Mouse (Mus musculus) frontal cortex, postnatal 25 days (tissue): ENCODE data around the gene Keap1.

Experiments
- DNase-seq, 2 experiments: peaks; one replicate each; pipeline ENCODE4 v3.0.0; 2022; ENCODE audit warnings: low spot score in 2 of 2

The Keap1 gene

DNA sequence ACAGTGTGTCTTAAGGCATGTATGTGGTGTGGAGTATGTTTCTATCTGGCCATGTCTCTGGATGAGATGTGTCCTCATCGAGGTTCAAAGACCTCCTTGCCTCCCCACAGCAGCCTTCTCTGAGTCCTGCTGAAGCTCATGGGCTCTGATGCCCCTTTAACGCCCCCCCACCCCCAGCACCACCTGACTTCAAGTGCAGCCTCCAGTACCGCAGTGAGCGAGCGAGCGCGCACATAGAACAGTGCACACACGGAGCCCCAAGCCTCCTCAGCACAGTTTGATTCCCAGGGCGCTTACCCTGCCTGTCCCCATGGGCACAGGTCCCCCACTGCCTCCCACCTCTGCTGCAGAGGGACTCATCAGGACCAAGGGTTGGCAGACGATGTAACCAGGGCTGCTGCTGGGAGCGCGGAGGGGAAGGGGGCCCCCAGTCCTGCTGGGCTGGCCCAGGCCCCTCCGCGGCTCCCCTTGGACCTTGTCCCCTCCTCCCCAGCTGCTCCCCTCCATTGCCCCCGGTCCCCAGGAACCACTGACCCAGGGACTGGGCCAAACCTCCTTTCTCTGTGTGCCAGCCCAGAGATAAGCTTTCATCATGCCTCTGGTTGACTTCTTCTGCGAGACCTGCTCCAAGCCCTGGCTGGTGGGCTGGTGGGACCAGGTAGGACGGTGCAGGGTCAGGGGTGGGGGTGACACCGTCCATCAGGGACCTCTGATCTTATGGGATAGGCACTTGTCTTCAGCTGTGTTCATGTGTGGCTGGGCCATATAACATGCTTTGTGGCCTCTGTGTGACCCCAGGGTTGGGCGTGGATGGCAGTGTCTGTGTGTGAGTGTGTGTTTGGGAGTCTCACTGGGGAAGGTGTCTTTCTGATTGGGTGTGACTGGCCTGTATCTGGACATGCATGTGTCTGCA lies 42.4 kb downstream of the Keap1 start:
- DNase-seq = peak in 1 of 2 experiments; percentile 47

DNA sequence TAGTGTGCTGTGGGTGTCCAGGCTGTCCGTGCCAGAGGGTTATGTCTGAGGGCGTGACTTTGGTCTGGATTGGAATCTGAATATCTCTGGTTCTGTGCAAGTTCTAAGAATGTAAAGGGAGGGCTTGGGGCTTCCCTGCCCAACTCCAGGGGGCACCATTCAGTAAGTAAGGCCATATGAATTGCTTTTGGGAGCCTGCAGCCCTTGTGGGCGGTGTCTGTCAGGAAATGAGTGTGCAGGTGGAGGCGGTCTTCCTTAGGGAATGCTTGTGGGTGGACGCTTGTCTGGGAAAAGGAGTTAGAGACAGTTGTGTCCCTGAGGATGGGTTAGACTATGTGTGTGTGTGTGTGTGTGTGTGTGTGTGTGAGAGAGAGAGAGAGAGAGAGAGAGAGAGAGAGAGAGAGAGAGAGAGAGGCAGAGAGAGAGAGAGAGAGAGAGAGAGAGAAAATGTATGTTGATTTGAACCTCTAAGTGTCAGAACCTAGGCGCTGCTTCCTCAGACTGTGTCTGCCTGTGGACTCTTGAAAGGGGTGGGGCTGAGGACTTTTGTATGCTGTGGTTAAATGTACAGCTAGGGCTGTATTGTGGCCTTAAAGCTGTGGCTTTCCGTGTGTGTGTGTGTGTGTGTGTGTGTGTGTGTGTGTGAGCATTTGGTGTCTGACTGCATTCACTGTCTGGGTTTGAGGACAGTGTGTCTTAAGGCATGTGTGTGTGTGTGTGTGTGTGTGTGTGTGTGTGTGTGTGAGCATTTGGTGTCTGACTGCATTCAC lies 43.2 kb downstream of the Keap1 start:
- DNase-seq = peak in 1 of 2 experiments; percentile 45

DNA sequence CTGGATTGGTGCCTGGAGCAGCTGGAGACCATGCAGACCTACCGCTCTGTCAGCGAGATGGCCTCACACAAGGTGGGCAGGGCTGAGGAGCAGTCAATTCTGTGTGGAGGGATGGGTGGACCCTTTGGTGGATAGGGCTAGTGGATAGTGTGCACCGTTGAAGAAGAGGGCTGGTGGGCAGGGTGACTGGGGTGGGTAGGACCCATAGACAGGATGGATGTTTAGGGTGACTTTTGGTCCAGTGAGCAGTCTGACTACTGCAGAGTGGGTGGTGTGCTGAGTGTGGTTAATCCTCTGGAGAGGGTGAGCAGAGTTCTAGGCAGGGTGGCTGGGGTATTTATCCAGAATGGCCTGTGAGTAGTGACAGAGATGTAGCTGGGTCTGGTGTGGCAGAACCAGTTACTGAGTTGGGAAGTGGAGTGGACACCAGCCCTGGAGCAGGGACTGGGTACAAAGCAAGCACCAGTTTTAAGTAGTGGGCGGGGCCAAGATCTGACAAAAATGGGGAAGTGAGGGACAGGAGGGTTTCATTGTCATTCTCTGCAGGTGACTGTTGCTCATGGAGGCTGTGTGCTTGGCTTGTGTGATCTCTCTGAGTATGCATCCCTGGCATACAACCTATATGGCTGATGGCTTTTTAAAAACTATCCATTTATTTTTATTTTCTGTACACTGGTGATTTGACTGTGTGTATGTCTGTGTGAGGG lies 44.2 kb downstream of the Keap1 start:
- DNase-seq = no peak

DNA sequence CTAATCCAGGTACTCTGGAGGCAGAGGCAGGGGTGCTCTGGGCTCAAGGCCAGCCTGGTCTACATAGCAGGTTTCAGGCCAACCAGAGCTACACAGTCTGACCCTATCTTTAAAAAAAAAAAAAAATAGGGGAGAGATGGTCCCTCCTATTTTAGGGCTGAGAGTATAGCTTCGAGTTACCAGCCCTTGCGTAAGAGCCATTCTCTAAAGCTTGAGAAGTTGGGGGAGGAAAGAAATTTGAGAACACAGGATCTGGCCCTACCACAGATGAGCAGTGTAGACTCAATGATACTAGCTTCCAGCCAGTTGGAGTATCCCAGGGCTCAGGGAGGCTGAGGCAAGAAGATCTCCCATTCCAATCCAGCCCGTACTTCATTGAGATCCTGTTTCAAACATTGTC lies 45.4 kb downstream of the Keap1 start:
- no peak for DNase-seq

DNA sequence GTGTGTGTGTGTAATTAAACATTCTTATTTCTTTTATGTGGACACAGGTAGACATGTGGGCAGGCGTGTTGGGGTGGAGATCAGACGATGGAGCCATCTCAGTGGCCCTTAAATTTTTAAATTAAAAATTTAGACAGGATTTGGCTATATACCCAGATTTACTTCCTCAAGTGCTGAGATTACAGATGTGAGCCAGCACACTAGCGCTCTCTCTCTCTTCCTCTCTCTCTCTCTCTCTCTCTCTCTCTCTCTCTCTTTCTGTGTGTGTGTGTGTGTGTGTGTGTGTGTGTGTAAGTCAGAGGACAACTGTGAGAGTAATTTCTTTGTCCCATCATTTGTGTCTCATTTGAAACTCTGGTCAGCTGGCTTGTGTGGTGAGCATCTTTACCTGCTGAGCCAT lies 48.5 kb downstream of the Keap1 start:
- no peak for DNase-seq

- DNase-seq = no peak
Measured at GRCm38 (mm10) chr9:21189905-21190304, 49.3 kb downstream of the Keap1 start.

- no peak for DNase-seq
Measured at GRCm38 (mm10) chr9:21185436-21185835, 53.7 kb downstream of the Keap1 start.

- DNase-seq = no peak
Measured at GRCm38 (mm10) chr9:21184733-21185132, 54.4 kb downstream of the Keap1 start.

DNA sequence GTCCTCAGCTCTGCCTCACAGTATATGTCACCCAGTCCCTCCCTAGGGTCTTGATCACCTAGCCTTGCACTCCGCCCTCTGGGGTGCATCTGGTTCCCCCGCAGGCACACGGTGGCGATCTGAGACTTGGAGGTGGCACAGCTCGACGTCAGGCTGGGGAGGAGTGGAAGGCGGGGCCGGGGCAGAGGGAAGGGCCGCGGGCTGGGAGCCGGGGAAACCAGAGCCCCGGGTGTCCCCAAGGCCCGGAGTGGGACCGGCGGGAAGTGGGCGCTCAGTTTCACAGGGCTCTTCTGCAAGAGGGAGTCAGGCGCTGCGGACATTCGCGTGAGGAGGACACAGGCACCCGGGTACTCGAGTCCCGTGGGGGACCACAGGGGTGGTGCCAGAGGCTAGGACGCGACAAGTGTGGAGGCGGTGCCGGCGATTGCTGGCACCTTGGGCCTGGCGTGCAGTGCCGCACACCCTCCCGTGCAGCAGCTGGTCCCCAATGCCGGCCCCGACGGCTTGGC lies 55.2 kb downstream of the Keap1 start:
- no peak for DNase-seq

DNA sequence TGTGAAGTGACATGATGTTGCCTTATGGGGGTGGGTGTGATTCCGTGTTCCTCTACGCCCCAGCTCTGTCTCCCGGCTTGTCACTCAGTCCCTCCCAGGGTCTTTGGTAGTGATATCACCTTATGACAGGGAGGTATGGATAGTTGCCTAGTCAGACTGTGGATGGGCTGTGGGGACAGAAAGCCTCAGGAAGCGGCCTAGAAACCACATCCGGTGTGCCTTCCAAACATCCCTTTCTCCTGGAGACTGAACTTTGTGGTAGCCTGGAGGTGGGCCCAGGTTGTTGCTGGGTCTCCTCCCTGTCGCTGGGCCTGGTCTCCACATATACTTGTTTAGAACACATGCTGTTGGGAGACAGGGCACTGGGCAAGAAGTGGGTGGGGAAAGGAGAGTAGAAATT lies 55.7 kb downstream of the Keap1 start:
- DNase-seq = no peak

- no peak for DNase-seq
Measured at GRCm38 (mm10) chr9:21181421-21182220, 57.5 kb downstream of the Keap1 start.

GRCm38 (mm10) chr9:21180841-21181240 lies 58.3 kb downstream of the Keap1 start:
- no peak for DNase-seq

DNA sequence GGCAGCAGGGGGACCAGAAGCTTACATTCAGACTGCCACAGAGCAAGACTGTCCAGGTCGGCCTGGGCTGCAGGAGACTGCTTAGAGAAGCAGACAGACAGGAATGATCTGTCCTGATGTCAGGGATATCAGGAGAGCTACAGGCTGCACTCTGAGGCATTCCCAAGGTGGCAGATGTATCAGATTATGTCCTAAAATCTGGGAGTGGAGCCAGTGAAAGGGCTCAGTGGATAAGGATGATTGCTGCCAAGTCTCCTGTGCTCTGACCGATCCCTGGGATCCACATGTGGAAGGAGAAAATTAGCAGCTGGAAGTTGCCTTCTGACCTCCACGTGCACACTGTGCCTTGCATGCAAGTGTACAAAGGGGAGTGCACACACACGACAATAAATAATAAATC lies 58.8 kb downstream of the Keap1 start:
- no peak for DNase-seq
